Mouse (Mus musculus): ENCODE measurements around the gene Trim56.
"Not testable (repeated sequence)": the region's sequence is repeated elsewhere in the genome, so short reads cannot be mapped to it uniquely, and the experiment has no call there.

The Trim56 gene

GRCm38 (mm10) chr5:137115866-137116847 lies at the start of gene Trim56:
Trim56 (minus strand) TSS chr5:137116209.
- peak; percentile 99 for DNase-seq

GRCm38 (mm10) chr5:137161853-137162252 lies 45.8 kb upstream of the Trim56 start:
- DNase-seq = peak; percentile 68

- peak; percentile 86 for DNase-seq
These were observed 43.5 kb upstream of the Trim56 start for GRCm38 (mm10) chr5:137159461-137159860.

- no peak for DNase-seq
These were observed 37.3 kb upstream of the Trim56 start for GRCm38 (mm10) chr5:137153289-137153688.

GRCm38 (mm10) chr5:137152623-137153022 lies 36.6 kb upstream of the Trim56 start:
- no peak for DNase-seq

- peak; percentile 82 for DNase-seq
These were observed 33.4 kb upstream of the Trim56 start, which contains the start of gene Muc3 for GRCm38 (mm10) chr5:137149272-137149882. Muc3 (minus strand) TSS chr5:137149322.

GRCm38 (mm10) chr5:137140836-137141235 lies 24.8 kb upstream of the Trim56 start:
- no peak for DNase-seq

GRCm38 (mm10) chr5:137138977-137139376 lies 23.0 kb upstream of the Trim56 start:
- no peak for DNase-seq

GRCm38 (mm10) chr5:137134959-137135358 lies 18.9 kb upstream of the Trim56 start:
- DNase-seq = no peak

- peak; percentile 89 for DNase-seq
These were observed 15.5 kb upstream of the Trim56 start for GRCm38 (mm10) chr5:137131490-137131889.

- no peak for DNase-seq
These were observed 13.3 kb upstream of the Trim56 start for GRCm38 (mm10) chr5:137129281-137129680.

GRCm38 (mm10) chr5:137123516-137123915 lies 7.5 kb upstream of the Trim56 start:
- no peak for DNase-seq

GRCm38 (mm10) chr5:137122686-137123193 lies 6.7 kb upstream of the Trim56 start:
- peak; percentile 97 for DNase-seq

- no peak for DNase-seq
These were observed 5.3 kb upstream of the Trim56 start for GRCm38 (mm10) chr5:137121280-137121679.

- DNase-seq = no peak
These were observed 2.9 kb upstream of the Trim56 start for GRCm38 (mm10) chr5:137118878-137119277.

- not testable (repeated sequence) for DNase-seq
These were observed 2.0 kb upstream of the Trim56 start for GRCm38 (mm10) chr5:137117994-137118393.

GRCm38 (mm10) chr5:137116987-137117386 lies 978 bp upstream of the Trim56 start:
- DNase-seq = no peak

- peak; percentile 93 for DNase-seq
These were observed 983 bp downstream of the Trim56 start for GRCm38 (mm10) chr5:137114891-137115561.

GRCm38 (mm10) chr5:137111542-137112408 lies 4.2 kb downstream of the Trim56 start:
- peak; percentile 88 for DNase-seq

GRCm38 (mm10) chr5:137110863-137111262 lies 5.1 kb downstream of the Trim56 start:
- peak; percentile 91 for DNase-seq

- DNase-seq = peak; percentile 91
These were observed 5.9 kb downstream of the Trim56 start for GRCm38 (mm10) chr5:137109941-137110593.
